Mouse (Mus musculus) liver, embryonic 14.5 days (tissue): Measurements from ENCODE around the gene Zfp653.

Source experiments
- CTCF ChIP-seq: IDR thresholded peaks from 2 replicates; pipeline ENCODE4 v1.5.1; 2016; ENCODE audit warnings: antibody characterized with exemption, low read depth, control low read depth
- EP300 ChIP-seq: IDR thresholded peaks from 2 replicates; pipeline ENCODE4 v1.6.1; 2016; ENCODE audit warnings: antibody characterized with exemption, low read depth

- TF ChIP-seq CTCF (no peak), EP300 (no peak)
Measured at GRCm38 (mm10) chr9:22087034-22087618, 15.9 kb upstream of the Zfp653 start.
